Mouse (Mus musculus): ENCODE results near the gene Tubg1.

The Tubg1 gene

GRCm38 (mm10) chr11:101175636-101176116 lies 55.9 kb downstream of the Tubg1 start:
- CTCF ChIA-PET: interaction anchor here (0.7 to 2.6 kb wide), 5 partner anchors 12 to 785 kb away, joined by 3 to 15 read pairs (median 6); partner anchors contain the start of genes Psmc3ip and Rab5c
